Mouse (Mus musculus) kidney, adult 11 months (tissue): ENCODE data around the gene Mrpl45.
"Not testable (repeated sequence)": the region's sequence is repeated elsewhere in the genome, so short reads cannot be mapped to it uniquely, and the experiment has no call there.

Source experiments
- DNase-seq: peaks from one replicate; pipeline ENCODE4 v3.0.0; 2022

Gene Mrpl45

DNA sequence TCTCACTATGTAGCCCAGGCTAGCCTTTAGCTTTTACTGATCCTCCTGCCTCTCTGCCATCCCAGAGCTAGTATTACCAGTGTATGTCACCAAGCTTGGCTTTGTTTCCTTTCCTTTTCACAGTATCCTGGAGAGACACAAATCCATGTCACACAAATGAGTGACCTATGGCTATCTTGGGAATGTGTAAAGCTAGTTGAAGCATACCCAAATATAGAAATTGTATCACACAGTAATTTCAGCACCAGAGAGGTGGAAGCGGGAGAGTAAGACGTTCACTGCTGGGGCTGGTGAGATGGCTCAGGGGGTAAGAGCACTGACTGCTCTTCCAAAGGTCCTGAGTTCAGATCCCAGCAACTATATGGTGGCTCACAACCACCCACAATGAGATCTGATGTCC, 15.6 kb upstream of the Mrpl45 start:
- DNase-seq = no peak

DNA sequence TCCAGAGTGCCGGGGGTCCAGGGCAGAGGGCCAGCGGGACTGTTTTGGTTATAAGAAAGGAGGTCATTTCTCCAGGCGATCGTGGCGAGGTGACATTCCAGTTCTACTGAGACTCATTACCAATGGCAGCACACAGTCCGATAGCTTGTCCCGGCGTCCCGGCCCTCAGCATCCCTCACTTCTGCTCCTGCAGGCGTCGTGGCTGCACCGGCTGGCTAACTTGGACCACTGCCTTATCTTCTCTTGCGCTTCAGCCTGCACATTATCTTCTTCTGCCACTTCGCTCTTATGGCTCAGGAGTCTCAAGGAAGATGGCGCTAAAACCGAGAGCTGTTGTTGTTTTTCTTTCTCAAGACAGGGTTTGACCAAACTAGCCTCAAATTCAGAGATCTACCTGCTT, 14.1 kb upstream of the Mrpl45 start:
- no peak for DNase-seq

DNA sequence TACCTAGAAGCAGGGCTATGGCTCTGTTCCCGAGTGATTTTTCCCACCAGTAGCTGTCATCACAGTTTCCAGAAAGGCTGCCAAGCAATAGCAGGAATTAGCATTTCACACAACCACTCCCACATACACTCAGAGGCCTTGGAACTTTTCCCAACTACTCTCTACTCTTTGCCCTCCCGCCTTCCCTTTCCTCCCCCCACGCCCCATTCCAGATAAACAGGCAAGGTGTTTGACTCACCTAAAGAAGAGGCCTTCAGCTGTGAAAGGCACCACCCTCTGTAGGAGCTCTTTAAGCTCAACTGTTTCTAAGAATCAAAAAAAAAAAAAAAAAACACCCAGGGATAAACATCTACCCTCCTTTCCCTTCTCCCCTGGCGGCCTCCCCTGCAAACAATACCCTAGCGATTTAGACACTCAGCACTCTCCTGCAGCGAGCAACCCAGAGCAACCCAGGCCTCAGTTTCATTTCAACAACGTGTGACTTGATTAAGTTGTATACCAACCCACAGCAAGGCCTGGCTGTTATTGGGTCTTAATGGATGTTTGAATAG, 13.2 kb upstream of the Mrpl45 start:
- peak; percentile 78 for DNase-seq

DNA sequence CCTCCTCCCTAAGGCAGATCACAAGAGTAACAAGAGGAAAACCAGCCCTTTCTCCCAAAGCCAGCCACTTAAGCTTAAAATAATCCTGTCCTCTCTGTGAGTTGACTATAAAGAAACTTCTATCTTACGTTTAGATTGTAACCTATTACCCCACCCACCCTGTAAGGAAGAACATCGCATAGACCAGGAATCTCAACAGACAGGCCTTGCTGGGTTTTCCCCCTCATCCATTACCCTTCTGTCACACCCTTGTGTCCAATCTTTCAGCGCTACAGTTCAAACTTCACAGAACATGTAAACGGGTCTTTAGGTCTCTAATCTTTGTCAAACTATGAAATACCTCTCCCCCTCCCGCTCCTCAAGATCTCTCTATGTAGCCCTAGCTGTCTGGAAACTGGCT, 10.9 kb upstream of the Mrpl45 start:
- DNase-seq = no peak

DNA sequence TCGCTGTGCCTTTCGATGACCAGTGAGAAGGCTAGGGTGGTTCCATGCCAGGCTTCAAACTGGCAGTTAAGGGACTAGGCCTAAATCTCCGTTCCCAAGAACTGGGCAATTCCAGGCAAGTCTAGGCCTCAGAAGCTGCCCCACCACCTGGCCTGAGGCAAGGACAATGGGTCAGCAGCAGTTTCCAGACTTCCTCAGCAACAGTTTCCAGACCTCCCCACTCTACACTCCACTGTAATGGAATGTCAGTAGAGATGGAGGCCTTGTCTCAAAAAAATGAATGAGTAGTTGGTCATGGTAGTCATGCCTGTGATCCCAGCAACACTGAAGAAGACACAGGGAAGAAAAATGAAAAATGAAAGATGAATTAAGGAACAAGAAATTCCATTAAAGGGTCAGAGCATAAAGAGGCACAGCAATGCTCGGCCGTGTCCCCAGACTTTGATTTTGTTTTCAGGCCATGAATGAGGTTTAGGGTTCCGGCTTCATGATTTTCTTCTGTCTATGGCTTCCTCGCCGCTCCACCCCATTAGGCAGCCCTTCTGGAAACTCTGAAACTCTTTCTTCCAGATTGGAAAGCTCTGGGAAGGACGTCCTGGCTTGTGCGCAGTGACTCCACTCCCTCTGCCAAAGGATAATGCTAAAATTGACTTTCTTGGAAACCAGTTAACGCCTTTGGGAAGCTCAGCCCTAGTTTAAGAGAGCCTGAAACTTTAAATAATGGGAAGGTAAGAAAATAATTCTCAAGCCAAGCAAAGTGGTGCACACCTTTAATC, 8.0 kb upstream of the Mrpl45 start:
- DNase-seq = no peak

DNA sequence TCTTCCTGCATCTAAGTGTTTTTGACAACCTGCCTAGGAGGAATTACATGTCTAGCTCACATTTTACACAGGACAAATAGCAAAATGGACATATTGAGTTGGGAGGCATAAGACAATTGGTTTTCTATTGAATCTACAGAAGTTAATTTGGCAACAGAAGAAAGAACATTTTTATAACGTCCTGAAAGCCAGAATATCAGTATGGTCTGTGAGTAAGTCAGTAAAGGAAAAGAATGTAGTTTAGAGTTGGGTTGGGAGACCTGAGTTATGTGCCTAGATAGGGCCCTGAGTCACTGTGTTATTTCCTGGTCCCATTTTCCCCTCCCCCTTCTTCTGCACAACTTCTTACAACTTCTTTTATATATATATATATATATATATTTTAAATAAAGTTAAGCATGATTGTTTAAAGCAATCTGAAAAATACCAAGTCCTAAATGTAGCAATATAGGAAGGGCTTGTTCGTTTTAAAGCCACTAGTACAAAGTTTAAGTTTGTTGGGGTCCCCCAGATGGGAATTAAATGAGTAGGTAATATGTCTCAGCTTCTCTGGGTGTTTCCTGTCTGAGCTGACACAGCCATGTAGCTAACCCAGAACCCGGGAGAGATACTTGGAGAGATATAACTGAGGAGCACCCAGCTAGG, 6.6 kb upstream of the Mrpl45 start:
- DNase-seq = no peak

DNA sequence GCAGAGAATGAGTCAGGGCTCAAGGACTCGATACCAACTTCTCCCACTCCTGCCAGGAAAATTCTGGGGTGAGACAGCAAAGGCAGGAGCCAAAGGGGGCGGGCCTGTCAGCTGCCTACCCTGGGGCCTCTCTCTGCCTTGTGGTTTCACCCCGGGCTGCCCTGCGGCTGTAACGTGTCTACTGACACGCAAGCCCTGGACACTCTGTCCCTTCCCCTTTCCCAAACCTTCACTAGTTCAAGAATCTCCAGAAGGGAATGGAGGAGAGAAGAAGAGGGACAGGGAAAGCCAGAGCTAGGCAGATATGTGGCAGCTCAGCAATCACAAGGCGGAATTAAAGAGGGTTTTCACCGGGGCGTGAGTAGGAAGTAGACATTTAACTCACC, 6.1 kb upstream of the Mrpl45 start:
- peak; percentile 63 for DNase-seq

DNA sequence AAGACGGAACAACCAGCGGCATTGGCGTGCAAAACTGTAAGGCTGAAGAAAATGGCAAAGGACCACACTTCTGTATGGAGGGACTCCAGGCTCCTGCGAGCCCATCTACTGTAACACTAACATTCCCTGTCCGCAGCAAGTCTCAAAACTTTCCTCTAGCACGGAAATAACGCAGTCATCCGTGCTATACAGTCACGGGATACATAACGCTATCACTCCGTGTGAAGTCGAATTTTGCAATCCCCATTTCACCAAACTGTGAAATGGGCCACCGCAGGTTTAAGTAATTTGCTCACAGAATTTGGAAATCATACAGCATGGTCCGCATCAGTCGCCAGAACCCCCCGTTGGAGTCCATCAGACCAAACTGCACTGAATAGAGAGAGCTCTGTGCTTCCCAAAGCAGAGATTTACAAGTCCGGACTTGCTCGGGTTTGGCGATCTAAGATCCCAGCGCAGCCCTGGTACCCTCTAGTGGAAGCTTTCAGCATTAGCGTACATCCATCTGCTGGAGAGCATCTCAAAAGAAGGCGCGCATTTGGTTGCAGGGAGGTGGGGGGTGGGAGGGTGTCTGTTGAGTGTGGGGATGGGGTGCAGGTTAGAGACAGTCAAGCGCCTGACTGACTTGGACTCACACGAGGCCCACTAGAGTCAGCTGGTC, 5.5 kb upstream of the Mrpl45 start:
- peak; percentile 74 for DNase-seq

DNA sequence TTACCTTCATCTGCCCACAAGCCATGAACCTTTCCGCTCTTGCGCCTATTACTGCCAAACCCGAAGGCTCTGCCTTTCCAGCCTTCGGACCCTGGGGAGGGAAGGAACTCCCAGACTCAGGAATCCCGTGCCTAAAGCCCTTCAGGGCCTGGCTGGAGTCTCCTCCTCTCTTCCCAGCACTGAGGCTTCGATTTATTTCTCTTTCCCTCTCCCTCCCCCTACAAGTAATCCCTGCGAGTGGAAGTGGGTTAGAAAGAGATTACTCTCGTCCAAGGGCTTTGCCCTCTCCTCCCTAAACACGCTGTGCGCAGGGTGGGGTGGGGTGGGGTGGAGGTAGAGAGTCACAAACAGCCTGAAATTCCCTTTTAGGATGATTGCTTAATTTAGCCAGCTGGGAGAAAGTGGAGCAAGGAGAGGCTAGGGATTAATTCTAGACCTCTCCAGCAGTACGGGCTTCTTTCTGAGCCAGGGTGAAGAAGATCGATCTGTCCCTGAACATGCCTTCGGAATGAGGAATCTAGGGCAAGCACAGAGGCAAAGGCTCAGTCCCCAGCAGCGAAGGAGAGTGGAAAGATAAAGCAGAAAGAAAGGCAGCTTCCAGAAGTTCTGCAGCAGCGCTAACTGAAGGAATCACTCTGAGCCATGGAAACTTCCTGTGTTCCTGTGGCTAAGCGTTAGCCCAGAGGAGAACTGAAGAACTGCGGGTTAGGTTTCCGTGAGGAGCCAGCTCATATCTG, 4.5 kb upstream of the Mrpl45 start:
- no peak for DNase-seq

DNA sequence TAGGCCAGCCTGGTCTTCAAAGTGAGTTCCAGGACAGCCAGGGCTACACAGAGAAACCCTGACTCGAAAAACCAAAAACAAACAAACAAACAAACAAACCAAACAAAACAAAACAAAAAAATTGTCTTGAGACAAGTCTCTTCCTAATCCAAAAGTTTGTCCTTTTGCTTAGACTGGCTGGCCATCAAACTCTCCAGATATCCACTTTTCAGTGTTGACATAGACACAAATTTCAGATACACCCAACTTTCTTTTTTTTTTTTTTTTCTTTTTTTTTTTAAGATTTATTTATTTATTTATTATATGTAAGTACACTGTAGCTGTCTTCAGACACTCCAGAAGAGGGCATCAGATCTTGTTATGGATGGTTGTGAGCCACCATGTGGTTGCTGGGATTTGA, 2.6 kb upstream of the Mrpl45 start:
- not testable (repeated sequence) for DNase-seq

DNA sequence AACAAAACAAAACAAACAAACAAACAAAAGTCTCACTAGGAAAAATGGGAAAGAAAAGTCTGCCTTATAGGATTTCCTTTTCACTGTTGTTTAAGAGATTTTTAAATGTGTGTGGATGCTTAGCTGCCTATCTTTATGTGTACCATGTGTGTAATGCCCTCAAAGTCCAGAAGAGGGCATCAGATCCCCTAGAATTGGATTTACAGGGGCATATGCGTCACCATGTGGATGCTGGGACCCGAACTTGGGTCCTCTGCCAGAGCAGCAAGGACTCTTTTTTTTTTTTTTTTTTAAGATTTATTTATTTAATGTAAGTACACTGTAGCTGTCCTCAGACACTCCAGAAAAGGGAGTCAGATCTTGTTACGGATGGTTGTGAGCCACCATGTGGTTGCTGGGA, 1.4 kb upstream of the Mrpl45 start:
- no peak for DNase-seq

DNA sequence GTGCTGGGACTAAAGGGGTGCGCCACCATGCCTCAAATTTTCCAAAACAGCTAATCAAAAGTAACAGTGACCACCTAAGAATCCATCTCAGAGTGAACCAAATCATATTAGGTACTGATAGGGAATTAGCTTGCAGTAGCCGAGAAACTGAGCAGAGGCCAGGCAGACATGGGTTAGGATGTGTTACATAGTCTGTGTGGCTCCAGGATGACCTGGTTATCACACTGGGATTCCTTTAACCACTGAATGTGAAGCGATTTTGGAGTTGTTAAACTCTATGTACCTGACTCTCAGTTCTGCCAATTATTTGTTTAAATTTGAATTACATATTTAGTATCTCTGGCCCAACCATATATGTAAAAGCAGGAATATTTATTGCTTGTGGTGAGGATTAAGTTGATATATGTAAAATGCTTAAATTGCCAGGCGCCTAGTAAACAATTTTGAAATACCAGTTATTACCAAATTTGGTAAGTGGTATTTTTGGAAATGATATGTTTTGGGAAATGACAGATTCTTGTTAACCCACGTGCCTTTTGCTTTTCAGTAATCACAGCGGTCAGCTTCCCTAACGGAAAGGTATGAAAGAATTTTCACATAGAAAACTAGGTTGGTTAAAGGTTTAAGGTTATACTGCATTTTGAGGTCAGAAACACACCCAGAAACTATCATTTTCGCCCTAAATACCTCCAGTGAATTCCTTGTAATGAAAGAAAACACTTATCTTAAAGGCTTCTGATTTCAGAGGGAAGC, 589 bp upstream of the Mrpl45 start:
- DNase-seq = no peak

DNA sequence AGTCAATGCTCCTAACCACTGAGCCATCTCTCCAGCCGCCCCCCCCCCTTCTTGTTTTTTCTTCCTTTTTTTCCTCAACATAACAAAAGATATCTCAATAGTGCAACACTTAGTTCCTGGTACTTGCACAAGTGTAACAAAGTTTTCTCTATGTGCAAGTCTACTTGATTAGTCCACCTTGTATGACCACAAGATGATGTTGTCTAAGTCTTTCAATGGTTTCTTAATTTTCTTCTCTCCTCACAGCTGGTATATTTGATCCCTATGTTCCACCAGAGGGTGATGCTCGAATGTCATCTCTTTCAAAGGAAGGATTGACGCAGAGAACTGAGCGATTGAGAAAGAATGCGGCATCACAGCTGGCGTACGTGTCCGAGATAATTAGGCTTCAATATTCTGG, 5.7 kb downstream of the Mrpl45 start:
- no peak for DNase-seq

DNA sequence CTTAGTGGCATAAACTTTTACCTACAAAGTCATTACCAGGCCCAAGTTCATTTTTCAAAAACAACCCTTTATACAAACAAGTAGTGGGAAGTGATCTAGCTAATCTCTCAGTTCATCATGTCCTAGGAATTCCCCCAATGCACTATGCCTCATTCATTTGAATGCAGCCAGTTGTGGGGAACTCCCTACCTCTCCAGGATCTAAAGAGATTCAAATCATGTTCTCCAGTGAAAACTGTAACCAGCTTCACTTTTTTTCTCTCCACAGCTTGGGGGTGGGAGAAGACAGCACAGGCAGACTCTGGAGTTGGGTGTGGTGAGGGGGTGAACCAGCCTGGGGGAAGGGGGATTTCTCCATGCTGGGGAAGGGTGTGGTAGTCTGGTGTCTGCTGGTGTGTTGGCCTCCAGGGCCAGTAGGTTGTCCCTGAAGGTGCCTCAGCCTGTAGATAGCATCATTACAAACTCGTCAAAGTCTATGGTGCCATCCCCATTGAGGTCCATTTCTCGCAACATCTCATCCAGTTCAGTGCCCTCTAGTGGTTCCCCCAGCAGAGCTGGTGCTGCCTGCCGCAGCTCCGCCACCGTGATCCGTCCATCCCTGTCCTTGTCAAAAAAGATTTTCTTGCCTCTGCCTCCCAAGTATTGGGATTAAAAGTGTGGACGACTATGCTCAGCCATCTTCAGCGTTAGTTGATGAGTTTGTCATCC, 6.5 kb downstream of the Mrpl45 start:
- DNase-seq = not testable (repeated sequence)

DNA sequence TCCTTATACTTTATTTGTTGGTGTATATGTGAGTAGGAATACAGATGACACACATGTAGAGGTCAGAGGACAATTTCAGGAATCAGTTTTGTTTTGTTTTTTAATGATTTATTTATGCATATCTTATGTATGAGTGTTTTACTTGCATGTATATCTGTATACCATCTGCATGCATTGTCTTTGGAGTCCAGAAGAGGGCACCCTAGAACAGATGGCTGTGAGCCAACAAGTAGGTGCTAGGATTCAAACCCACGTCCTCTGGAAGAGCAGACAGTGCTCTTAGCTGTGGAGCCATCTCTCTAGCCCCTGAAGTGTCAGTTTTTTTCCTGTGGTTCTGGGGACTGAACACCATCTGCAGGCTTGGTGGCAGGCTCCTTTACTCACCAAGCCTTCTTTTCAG, 9.7 kb downstream of the Mrpl45 start:
- DNase-seq = no peak

DNA sequence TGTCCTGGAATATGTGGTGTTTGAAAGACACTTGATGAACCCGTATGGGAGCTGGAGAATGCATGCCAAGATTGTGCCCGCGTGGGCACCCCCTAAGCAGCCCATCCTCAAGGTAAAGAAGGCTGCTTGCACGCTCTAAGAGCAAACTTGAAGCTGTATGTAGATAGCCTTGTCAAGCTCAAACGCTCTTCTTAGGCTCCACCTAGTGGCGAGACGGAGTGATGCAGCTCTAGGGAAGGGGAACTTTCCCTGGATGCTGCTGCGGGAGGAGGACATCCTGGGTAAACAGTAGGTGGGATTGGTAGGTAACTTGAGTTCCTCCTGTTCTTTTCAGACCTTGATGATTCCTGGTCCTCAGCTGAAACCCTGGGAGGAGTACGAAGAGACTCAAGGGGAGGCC, 12.6 kb downstream of the Mrpl45 start:
- no peak for DNase-seq

DNA sequence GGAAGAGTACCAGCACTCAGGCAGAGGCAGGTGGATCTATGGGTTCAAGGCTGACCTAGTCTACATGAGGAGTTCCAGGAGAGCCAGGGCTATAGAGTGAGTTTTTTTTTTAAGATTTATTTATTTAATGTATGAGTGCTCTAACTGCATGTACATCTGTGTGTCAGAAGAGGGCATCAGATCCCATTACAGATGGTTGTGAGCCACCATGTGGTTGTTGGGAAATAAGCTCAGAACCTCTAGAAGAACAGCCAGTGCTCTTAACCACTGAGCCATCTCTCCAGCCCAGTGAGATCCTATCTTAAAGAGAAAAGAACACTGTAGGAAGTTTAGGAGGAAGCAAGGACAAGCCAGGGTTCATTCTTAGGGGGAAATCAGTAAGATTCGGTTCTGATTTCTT, 14.8 kb downstream of the Mrpl45 start:
- no peak for DNase-seq

DNA sequence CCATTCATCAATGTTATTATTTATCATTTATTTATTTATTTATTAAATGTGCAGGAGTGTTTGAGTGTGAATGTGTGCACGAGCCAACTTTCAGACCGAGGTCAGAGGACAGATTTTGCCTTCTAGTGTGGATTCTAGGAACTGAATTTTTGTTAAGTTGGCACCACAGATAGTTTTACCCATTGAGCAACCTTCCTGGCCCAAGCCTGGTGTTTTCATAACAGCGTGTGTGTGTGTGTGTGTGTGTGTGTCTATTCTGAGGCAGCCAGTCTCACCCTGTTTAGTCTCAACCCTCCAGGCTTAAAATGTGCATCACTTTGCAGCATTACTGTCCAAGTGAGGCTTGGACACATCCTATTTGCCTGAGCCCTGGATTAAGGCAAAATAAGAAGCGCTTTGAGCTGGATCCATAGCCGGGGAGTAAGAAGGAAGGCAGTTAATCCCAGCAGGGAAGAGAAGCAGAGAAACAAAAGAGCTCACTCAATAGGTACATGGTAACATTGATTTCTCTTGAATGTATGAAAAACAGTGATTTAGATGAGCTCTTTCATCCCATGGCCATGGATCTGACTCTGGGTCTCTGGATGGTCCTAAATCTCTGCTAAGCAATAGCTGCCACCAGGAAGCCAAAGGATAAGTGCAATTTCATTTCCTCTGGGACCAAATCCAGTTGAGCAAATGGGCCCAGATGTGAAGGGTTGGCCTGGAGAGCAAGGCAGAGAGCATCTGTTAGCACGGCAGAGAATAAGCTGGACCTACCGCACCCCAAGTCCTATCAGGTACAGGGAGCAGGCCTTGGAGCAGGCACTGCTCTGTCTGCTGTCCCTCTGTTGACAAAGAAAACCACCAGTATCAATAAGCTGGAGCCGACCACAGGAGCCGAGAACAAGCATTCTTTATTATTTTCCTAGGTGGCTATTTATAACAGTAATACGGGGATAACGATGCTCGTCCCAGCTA, 16.0 kb downstream of the Mrpl45 start:
- DNase-seq = no peak

DNA sequence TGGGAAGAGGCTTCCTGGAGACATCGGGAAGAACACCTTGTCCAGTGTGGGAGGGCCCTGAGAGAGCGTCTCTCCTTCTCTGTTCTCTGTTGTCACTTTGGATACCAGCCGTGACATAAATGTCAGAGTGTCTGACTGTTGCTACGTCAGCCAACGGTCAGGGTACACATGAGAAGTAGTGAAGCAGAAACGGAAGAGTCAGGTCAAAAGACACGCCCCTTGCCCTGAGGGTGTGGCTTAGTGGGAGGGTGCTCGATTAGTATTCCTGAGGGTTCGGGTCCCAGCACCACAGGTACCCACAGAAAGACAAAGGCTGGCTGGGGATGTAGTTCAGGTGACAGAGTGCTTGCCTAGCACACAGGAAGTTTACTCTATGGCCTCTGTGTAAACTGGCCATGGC, 17.5 kb downstream of the Mrpl45 start:
- peak; percentile 48 for DNase-seq

DNA sequence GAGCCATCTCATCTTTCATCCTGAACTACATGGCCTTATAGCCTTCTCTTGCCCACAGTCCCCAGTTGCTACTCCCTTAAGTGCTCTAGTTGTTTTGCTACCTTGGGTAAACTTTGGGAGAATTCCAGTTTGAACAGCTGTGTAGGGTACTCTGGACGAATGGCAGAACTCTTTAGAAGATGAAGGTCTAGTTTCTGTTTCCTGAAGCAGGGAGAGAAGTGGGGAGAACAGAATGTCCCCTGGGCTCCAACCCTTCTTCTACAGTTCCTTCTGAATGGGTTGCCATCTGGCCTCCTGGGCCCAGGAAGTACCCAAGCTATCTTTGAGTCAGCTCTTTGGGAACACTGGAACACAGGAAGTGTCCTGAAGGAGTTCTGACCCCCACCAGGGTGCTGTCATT, 18.4 kb downstream of the Mrpl45 start:
- no peak for DNase-seq

DNA sequence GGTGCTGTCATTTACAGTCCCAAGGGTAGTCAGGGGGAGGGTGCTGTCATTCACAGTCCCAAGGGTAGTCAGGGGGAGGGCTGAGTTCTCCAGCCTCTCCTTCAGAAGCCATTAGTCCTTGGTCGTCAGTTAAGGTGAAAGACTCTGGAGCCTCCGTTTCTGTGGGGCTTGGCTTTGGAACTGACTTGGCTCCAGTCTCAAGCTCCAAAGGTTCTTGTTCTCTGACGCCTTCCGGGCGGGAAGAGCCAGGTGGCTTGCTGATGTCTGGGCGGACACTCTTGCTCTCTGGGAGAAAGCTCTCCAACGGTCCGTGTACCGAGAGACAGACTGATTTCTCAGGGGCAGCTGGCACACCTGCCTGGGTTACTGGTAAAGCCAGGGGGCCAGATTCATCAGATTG, 18.9 kb downstream of the Mrpl45 start:
- no peak for DNase-seq
